Mouse (Mus musculus) testis, postnatal 14 days (tissue): ENCODE measurements around the gene Olfr1495.
"Not testable (repeated sequence)": the region's sequence is repeated elsewhere in the genome, so short reads cannot be mapped to it uniquely, and the experiment has no call there.

Source experiments
- DNase-seq: peaks from one replicate; pipeline ENCODE4 v3.0.0; 2021; ENCODE audit warnings: low spot score

The Olfr1495 gene

GRCm38 (mm10) chr19:13764306-13764705 lies at the start of gene Olfr1495:
Gene Olfr1495, plus strand, starts transcription at chr19:13764606.
- no peak for DNase-seq

GRCm38 (mm10) chr19:13722978-13723377 lies 41.4 kb upstream of the Olfr1495 start, which contains the start of gene Olfr1493-ps1:
Gene Olfr1493-ps1, plus strand, starts transcription at chr19:13723278.
- DNase-seq = no peak

- DNase-seq = no peak
Measured at GRCm38 (mm10) chr19:13739428-13739827, 25.0 kb upstream of the Olfr1495 start, which contains the start of gene Olfr1494. Gene Olfr1494, plus strand, starts transcription at chr19:13739728.

GRCm38 (mm10) chr19:13749366-13749765 lies 15.0 kb upstream of the Olfr1495 start:
- no peak for DNase-seq

GRCm38 (mm10) chr19:13768565-13769276 lies 4.3 kb downstream of the Olfr1495 start:
- no peak for DNase-seq

DNA sequence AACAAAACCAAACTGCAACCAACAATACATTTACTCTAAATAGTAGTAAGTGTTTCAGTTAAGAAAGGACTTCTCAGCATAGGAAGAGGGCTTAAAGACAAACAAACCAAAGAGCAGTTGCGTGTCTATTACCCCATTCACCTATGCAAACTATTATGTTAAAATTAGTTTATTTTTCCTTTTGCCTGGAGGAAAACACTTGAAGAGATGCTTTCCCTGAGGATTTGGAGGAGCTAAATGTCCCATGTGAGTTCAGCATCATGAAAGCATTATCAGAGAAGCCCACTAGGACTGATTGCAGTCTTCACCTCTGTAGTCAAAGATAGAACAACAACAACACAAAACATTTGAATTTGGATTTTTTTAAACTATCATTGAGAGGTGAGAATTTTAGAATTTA lies 13.2 kb downstream of the Olfr1495 start, which contains the start of gene Olfr1496:
Gene Olfr1496, plus strand, starts transcription at position 301 of the 400 bp plus-strand sequence.
- DNase-seq = no peak

DNA sequence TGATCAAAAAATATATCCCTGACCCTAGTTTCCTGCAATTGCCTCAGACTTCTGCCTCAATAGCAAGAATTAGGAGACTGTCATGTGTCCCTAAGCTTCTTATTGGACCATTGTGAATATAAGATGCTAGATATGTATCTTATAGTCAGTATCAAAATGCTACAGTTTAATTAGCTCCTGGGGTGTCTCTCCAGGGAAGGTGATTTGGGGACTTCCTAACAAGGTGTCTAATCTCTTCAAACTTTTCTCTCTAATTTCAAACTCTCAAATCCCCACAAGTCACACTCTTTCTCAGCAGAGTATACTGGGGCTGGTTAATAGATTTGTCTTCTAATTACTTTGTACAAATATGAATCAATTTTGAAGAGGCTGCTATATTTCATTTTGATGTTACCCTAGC lies 33.7 kb downstream of the Olfr1495 start, which contains the start of gene Olfr1497:
Gene Olfr1497, minus strand, starts transcription at position 101 of the 400 bp plus-strand sequence.
- no peak for DNase-seq

GRCm38 (mm10) chr19:13805486-13805885 lies 41.1 kb downstream of the Olfr1495 start:
- DNase-seq = not testable (repeated sequence)

GRCm38 (mm10) chr19:13812823-13813222 lies 48.4 kb downstream of the Olfr1495 start:
- DNase-seq = no peak

- no peak for DNase-seq
Measured at GRCm38 (mm10) chr19:13818827-13819226, 54.4 kb downstream of the Olfr1495 start.

DNA sequence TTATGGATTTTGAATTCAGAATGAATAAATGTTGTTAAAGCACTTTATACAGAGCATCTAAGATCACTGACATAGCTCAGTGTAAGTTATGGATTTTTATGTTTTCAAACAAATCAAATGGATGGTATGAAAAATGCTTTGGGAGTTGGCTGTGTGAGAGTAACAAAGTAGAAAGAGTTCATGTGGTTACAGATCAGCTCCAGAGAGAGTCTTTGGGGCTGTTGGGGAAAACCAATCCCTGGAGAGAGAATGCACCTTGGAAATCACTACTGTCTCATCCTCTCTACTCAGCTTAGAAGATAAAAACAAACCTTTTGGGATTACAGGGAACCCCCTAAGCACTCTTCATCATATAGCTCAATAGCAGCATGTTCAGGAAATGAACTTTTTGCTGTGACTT lies 54.9 kb downstream of the Olfr1495 start, which contains the start of gene Olfr1499:
Gene Olfr1499, minus strand, starts transcription at position 101 of the 400 bp plus-strand sequence.
- no peak for DNase-seq
